Mouse (Mus musculus): ENCODE data around the gene Tcirg1.

DNA sequence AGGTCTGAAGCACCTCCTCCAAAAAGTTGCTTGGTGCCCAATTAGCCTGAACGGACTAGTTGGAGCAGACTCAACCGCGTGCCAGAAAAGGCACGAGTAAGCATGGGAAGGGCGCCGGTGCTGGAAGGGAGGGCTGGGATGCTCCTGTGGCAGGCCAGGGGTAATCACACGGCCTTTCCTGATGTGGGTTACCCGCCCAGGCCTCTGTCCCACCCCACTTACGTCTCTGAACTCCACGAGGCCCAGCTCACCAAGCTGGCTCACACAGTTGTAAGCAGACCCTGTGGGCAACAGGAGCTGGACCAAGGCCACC lies 2.6 kb downstream of the Tcirg1 start:
- TF ChIP-seq CTCF (IDR thresholded peaks at IDR 0.05; ENCODE audit: extremely low read depth, insufficient read depth, low read length) = no peak
- TF ChIP-seq POLR2A (IDR thresholded peaks at IDR 0.05; ENCODE audit: extremely low read depth, insufficient read depth, low read length) = no peak
